Mouse (Mus musculus) lung, adult 2 months (tissue): ENCODE results near the gene Gm49721.
"Not testable (repeated sequence)": the region's sequence is repeated elsewhere in the genome, so short reads cannot be mapped to it uniquely, and the experiment has no call there.

Experiments
- CTCF ChIP-seq: fragments of 200-500 bp; IDR thresholded peaks from 2 replicates; pipeline ENCODE4 v1.5.1; 2011; ENCODE audit warnings: mild to moderate bottlenecking, low read length, control low read depth; ENCODE audit not compliant: insufficient read depth
- POLR2A ChIP-seq: fragments of 200-500 bp; IDR thresholded peaks from 2 replicates; pipeline ENCODE4 v1.6.1; 2011; ENCODE audit warnings: low read depth, mild to moderate bottlenecking, control low read depth, low read length, borderline replicate concordance; ENCODE audit errors: extremely low read depth

DNA sequence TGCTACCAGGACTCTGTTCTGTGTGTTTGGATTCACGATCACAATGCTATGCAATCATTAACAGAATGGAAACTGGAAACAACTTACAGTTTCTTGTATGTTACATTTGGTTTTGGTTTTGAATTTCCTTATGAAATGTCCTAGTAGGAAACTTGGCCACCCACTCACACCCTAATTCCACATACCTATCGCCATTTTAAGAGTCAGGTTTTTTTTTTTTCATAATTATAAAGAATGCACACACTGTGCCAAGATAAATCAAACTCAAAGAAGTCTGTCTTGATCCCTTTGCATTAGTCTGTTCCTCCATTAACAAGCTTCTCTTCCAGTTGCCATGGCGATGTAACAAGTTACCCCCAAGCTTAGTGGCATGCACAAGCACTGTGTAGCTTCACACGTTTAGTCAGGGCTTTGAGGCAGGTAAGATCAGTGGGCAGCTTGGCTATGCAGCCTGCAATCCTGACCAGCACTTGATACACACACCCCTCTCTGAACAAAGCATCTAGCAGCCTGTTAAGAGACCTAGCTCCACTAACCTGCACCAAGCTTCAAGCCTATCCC is 5.8 kb upstream of the Gm49721 start:
- TF ChIP-seq POLR2A, CTCF: not testable (repeated sequence)
